Mouse (Mus musculus) layer of hippocampus, adult 6 months (tissue): Measurements from ENCODE around the gene Ly86. TPM values are rescaled to one million over a fixed set of nuclear protein-coding genes. Genes with fewer than 3 reads are reported as not detected.

Source experiments
- long read RNA-seq, 2 experiments: library from polyadenylated mRNA; unstranded; transcript quantifications; one replicate each; pipeline ENCODE4 v2.0.0; 2019 to 2020
- polyA plus RNA-seq: library from polyadenylated mRNA; unstranded; fragments of <200 nt; fragmentation: Nextera tagmentation; gene quantifications from 2 replicates; pipeline ENCODE4 v1.2.3, GENCODE M21; 2021

Ly86 gene
- polyA plus RNA-seq: 27.1 and 28.3 TPM in 2 replicates
- long read RNA-seq, experiment 1, transcript Ly86-201 (5 exons, 1,134 nt): major isoform, 26 of 28 reads
- long read RNA-seq, experiment 1, partial matches to known transcripts: 1 of 28 reads
- long read RNA-seq, experiment 1, other reads (novel, unspliced or antisense): 1 of 28 reads
- long read RNA-seq, experiment 2, partial matches to known transcripts: 1 of 3 reads
- long read RNA-seq, experiment 2, other reads (novel, unspliced or antisense): 0 of 3 reads

GRCm38 (mm10) chr13:37344909-37345772, at the start of gene Ly86:
TSS of gene Ly86 (plus strand) at chr13:37345208.

